Mouse (Mus musculus): ENCODE measurements around the gene Mtg2. TPM values are rescaled to one million over a fixed set of nuclear protein-coding genes. Genes with fewer than 3 reads are reported as not detected.

Gene Mtg2
- polyA plus RNA-seq (2017; shearing (Covaris generic)) = 30.4 TPM

DNA sequence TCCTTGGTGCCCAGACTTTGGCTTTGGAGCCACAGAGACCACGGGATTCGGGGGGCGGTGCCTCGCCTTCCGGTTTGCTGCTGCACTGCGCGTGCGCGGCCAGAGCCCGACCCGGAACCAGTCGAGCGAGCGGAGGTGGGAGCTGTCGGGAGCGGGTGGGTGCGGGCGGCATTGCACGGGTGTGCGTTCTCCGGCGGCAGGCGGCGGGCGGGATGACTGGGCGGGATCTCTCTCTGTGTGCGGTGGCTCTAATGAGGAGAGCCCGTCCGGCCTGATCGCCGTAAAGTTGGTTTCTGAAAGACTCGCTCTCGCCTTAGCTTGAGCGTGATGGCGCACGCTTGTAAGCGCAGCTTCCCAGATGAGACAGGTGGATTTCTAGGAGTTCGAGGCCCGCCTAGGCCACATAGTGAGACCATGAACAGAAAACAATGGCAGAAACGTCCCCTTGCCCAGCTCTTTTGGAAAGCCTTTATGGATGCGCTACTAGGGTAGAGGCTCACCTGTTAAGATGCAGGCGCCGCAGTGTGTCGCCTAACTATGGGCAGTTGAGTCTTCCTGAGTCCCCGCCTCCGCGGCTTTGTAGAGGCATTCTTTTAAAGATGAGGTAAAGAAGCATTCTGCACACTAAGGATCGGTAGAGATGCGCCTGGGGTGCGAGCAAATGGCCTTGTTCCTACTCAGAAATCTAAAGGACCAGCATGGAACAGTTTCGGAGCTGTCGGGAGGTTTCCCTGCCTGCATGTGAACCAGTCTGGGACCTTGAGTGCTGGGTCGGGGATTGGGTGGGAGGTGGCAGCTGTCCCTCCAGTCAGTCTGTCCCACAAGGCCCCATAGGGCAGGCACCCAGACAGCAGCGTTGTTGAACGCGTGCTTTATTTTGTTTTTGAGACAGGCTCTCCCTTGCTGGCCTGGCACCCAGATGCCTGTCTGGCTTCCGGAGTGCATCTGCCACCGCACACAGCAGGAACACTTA lies at the start of gene Mtg2:
Gene Mtg2 (plus strand): TSS at position 108 of the 973 bp plus-strand sequence.

GRCm38 (mm10) chr2:180024401-180025098 lies 45.8 kb upstream of the Mtg2 start, which contains the start of gene Lsm14b:
Gene Lsm14b, plus strand, starts transcription at chr2:180024987.

DNA sequence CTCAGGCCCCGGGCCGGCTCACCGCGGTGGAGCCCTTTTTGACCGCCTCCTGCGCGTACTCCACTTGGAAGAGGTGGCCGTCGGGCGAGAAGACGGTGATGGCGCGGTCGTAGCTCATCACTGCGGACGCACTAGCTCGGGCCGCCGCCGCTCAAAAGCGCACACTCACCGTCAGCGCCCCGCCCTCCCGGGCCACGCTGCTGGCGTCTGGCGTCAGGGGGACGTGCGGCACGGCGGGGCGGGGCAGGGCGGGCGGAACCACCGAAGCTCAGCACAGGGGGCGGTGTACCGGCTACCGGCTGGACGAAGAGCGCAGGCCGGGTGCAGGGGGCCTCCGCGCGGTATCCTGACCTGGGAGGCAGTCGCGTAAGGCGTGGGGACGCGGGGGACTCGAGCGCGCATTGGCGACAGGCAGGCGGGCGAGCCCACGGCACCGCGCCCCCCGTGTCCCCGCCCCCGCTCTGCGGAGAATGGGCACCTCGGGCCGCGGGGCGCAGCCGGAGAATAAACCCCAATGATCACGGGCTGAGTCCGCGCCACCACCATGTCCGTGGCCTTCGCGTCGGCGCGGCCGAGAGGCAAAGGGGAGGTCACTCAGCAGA lies 28.0 kb upstream of the Mtg2 start, which contains the start of the genes Psma7 and Ss18l1:
Gene Psma7 (minus strand): TSS at position 178 of the 602 bp plus-strand sequence.
Gene Ss18l1 (plus strand): TSS at position 254 of the 602 bp plus-strand sequence.

GRCm38 (mm10) chr2:180103978-180104658 lies 33.7 kb downstream of the Mtg2 start, which contains the start of gene Hrh3:
Gene Hrh3, minus strand, starts transcription at chr2:180104488.

GRCm38 (mm10) chr2:180118661-180119438 lies 48.5 kb downstream of the Mtg2 start, which contains the start of gene Osbpl2:
Gene Osbpl2, plus strand, starts transcription at chr2:180119306.

Other genes starting within 250 kb of the Mtg2 start
- 27.2 TPM for gene Taf4, start 93.9 kb upstream of the Mtg2 start, polyA plus RNA-seq (2017; shearing (Covaris generic))
- gene Lsm14b, start 45.6 kb upstream of the Mtg2 start, polyA plus RNA-seq (2017; shearing (Covaris generic)) = 13.1 TPM
- gene Psma7, start 28.2 kb upstream of the Mtg2 start, polyA plus RNA-seq (2017; shearing (Covaris generic)) = 342 TPM
- gene Ss18l1, start 28.1 kb upstream of the Mtg2 start, polyA plus RNA-seq (2017; shearing (Covaris generic)) = 6.4 TPM
- gene Hrh3, start 33.9 kb downstream of the Mtg2 start, polyA plus RNA-seq (2017; shearing (Covaris generic)) = not detected
- gene Osbpl2, start 48.7 kb downstream of the Mtg2 start, polyA plus RNA-seq (2017; shearing (Covaris generic)) = 39.2 TPM
- 197 TPM for gene Adrm1, start 100.9 kb downstream of the Mtg2 start, polyA plus RNA-seq (2017; shearing (Covaris generic))
- gene Lama5, start 155.3 kb downstream of the Mtg2 start, polyA plus RNA-seq (2017; shearing (Covaris generic)) = not detected
- 922 TPM for gene Rps21, start 186.8 kb downstream of the Mtg2 start, polyA plus RNA-seq (2017; shearing (Covaris generic))
- gene Cables2, start 202.9 kb downstream of the Mtg2 start, polyA plus RNA-seq (2017; shearing (Covaris generic)) = 69.2 TPM
- gene Rbbp8nl, start 219.3 kb downstream of the Mtg2 start, polyA plus RNA-seq (2017; shearing (Covaris generic)) = 0.20 TPM